Mouse (Mus musculus) embryonic facial prominence, embryonic 10.5 days (tissue): ENCODE results near the gene Nrxn1. TPM values are rescaled to one million over a fixed set of nuclear protein-coding genes. Genes with fewer than 3 reads are reported as not detected.

Source experiments
- DNase-seq: peaks from one replicate; pipeline ENCODE4 v3.0.0-alpha.2; 2017; ENCODE audit warnings: low spot score
- H3K27ac ChIP-seq: fragments of 300-500 bp; sonication (generic); replicated peaks from 2 replicates; pipeline ENCODE4 v1.5.1; 2016; ENCODE audit warnings: mild to moderate bottlenecking
- H3K27me3 ChIP-seq: fragments of 300-500 bp; sonication (generic); replicated peaks from 2 replicates; pipeline ENCODE4 v1.6.1; 2016; ENCODE audit warnings: low read depth, mild to moderate bottlenecking; ENCODE audit not compliant: poor library complexity, severe bottlenecking
- H3K36me3 ChIP-seq: fragments of 300-500 bp; sonication (generic); replicated peaks from 2 replicates; pipeline ENCODE4 v1.6.1; 2016; ENCODE audit warnings: mild to moderate bottlenecking, moderate library complexity
- H3K4me1 ChIP-seq: fragments of 300-500 bp; sonication (generic); 2 replicates; pipeline ENCODE4 v1.6.1; 2016
- H3K4me3 ChIP-seq: fragments of 300-500 bp; sonication (generic); 2 replicates; pipeline ENCODE4 v1.5.1; 2016; ENCODE audit warnings: mild to moderate bottlenecking, moderate library complexity
- H3K9me3 ChIP-seq: fragments of 300-500 bp; sonication (generic); 2 replicates; pipeline ENCODE4 v1.6.1; 2016; ENCODE audit warnings: mild to moderate bottlenecking
- WGBS: fragments of 180-500 bp; shearing (Covaris S2); methylation state at CpG from one replicate; pipeline ENCODE4 v1.1.7; 2016; 5-methylcytosine and 5-hydroxymethylcytosine counted together
- polyA plus RNA-seq: library from polyadenylated mRNA; unstranded; fragments of >200 nt; fragmentation: Nextera tagmentation; extraction: Ambion mirVana; gene quantifications from 2 replicates; pipeline ENCODE4 v1.2.1, GENCODE M21; 2016

Nrxn1 gene
- 4.1 and 5.4 TPM in 2 replicates for polyA plus RNA-seq

DNA sequence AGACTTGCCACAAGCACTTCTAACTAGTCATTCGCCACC lies at the start of gene Nrxn1:
TSS of gene Nrxn1 (minus strand) at position 30 of the 39 bp plus-strand sequence.
- Histone ChIP-seq H3K9me3 (peaks cover 10% of the 10 kb centered on the region), H3K36me3 (peaks cover 7% of the 10 kb centered on the region; the same call in 1 of the 2 replicates), H3K4me1 (0 out of 2 replicates have a peak, but pooled peaks cover 8% of the 10 kb centered on the region), H3K4me3 (peak within 1 kb of the TSS; percentile 48), H3K27me3 (peaks cover 11% of the 10 kb centered on the region), H3K27ac (no peak within 1 kb of the TSS)
- DNase-seq, result no peak
- WGBS, result 8% methylated on average over 1 of the region's 1 CpGs

DNA sequence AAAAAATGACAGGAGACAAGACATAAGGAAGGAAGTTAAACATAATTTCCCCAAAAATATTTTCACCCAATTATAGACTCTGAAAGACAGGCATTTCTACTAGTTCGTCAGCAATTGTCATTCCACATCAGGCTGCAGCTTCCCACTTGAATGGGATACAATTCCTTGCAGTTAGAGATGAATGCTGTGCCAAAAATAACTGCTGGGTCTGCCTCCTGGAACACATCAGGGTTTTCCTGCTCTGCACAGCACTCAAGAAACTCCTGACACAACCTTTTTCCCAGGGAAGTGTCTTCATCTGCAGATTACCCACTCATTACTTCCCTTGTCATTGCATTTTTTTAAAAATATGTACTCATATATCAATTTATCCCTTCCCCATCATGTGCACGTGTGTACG lies 44.0 kb upstream of the Nrxn1 start:
- Histone ChIP-seq H3K4me3 (no peak overlapping the region), H3K4me1 (no peaks in the 10 kb centered on the region), H3K36me3 (no peaks in the 10 kb centered on the region), H3K9me3 (no peaks in the 10 kb centered on the region), H3K27me3 (no peaks in the 10 kb centered on the region), H3K27ac (no peak overlapping the region)
- WGBS, result 81% methylated on average over 3 of the region's 3 CpGs
- no peak for DNase-seq

DNA sequence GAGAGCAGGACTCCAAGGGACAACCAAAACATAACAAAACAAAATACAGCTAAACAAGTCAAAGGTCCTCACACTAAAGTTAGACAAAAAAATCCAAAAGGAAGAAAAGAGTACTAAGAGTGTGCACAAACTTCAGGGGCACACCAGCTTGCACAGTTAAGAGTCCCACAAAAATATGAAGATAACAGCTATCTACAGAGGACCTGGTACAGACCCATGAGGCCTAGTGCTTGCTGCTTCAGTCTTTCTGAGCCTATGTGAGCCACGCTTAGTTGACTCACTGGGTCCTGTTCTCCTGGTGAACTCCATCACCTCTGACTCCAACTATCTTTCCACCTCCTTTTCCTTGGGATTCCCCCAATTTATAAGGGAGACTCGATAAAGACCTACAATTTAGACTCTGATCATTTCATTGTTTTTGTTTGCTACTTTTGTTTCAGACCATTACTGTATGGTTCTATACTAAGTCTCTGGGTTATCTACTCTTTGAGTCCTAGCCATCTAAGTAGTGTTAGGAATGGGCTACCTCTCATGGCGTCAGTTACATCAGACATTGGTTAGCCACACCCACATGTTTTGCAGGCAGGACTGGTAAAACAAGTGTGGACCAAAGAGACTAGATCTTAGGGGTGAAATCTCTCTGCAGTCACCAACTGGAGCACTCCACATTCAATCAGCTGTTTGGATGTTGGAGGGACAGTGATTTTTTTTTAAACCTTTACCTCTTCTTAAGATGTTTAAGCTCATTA lies 20.2 kb upstream of the Nrxn1 start:
- H3K27me3 ChIP-seq, result no peaks in the 10 kb centered on the region
- H3K4me3 ChIP-seq, result no peak overlapping the region
- no peaks in the 10 kb centered on the region for H3K36me3 ChIP-seq
- H3K9me3 ChIP-seq, result no peaks in the 10 kb centered on the region
- WGBS, result 83% methylated on average over 3 of the region's 3 CpGs
- DNase-seq, result no peak
- no peak overlapping the region for H3K27ac ChIP-seq
- no peaks in the 10 kb centered on the region for H3K4me1 ChIP-seq

DNA sequence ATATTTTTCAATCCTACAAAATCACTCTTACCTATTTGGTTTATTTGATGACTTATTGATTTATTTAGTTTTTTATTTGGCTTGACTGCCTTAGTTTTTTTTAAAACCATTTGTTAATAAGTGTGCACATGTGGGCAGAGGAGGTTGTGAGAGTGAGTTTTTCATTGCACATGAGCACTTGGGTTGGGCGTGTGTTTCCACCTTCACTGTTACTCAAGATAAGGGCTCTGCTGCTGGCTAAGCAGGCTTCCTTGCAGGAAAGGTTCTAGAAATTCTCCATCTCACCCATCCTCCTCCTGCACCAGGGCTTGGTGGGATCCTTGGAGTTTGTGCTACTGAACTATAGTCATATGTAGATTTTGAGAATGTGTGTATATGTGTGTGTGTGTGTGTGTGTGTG lies 19.2 kb upstream of the Nrxn1 start:
- no peaks in the 10 kb centered on the region for H3K9me3 ChIP-seq
- H3K4me3 ChIP-seq, result no peak overlapping the region
- no peak for DNase-seq
- no peaks in the 10 kb centered on the region for H3K36me3 ChIP-seq
- H3K27me3 ChIP-seq, result no peaks in the 10 kb centered on the region
- WGBS, result 85% methylated on average over 1 of the region's 1 CpGs
- H3K4me1 ChIP-seq, result no peaks in the 10 kb centered on the region
- no peak overlapping the region for H3K27ac ChIP-seq

DNA sequence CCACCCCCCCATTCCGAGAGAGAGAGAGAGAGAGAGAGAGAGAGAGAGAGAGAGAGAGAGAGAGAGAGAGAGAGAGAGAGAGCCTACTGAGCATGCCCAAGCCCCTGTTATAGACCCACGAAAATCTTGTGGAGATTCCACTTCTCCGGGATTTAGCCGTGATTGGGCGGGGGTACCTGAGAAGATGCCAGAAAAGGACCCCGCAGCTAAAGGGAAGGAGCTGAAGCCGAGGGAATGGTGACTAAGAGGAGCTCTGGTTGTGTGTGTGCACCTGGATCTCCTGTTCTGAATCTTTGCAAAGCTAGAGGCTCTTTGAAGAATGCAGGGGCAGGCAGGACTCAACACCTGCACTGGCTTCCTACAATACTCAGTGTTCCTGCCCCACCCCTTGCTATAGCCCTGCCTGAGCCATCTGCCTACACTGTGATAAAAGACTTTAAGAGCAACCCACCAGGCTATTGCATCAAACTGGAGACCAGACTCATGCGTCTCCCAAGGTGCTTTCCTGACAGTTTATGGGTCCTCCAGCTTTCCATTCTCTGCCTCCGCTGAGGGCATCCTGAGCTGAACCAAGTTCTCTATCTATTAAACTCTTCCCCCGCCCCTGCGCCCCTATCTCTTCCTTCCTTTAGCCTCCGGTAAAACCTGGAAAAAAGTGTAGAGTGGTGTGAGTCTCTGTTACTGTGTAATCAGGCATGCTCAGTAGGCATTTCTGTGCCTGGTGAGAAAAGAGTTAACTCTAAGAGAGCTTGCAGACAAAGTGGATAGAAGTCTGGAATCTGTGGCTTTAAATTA lies 407 bp upstream of the Nrxn1 start:
- no peak for DNase-seq
- 34% methylated on average over 12 of the region's 12 CpGs for WGBS
- peak overlapping the region; percentile 48 for H3K4me3 ChIP-seq
- H3K4me1 ChIP-seq, result 0 out of 2 replicates have a peak, but pooled peaks cover 8% of the 10 kb centered on the region
- H3K27ac ChIP-seq, result no peak overlapping the region
- H3K9me3 ChIP-seq, result peaks cover 6% of the 10 kb centered on the region
- H3K36me3 ChIP-seq, result 0 out of 2 replicates have a peak, but pooled peaks cover 2% of the 10 kb centered on the region
- peaks cover 7% of the 10 kb centered on the region for H3K27me3 ChIP-seq

DNA sequence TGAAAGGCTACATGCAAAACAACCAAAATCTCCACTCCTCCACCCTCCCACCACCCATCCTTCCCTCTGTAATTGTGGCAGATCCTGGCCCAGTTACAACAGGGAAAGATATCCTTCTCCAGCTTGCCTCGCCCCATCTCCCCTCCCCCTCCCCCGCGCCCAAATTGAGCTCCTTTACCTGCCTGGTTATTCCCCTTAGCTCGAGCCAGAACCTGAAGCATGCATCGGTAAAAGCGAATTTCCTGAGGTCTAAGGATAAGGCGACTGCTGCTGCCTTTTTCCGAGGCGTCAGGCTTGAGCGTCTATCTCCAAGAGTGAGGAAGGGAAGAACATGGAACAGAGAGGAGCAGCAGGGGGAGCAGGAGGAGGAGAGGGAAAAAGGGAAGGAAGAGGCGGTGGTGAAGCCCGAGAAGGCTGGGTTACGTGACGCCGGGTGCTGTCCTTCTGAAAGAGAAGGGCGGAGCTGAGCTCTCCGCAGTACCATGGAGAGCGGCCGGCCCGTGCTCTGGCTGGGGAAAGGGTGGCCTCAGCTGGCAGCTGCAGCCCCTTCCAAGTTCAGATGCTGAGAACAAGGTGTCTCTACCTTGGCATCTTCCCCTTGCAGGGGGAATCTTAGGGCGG lies 340 bp downstream of the Nrxn1 start:
- peaks cover 14% of the 10 kb centered on the region for H3K27me3 ChIP-seq
- 0 out of 2 replicates have a peak, but pooled peaks cover 8% of the 10 kb centered on the region for H3K4me1 ChIP-seq
- peak; percentile 87 for DNase-seq
- no peak overlapping the region for H3K27ac ChIP-seq
- 1% methylated on average over 21 of the region's 21 CpGs for WGBS
- H3K4me3 ChIP-seq, result peak overlapping the region; percentile 48
- peaks cover 14% of the 10 kb centered on the region for H3K9me3 ChIP-seq
- peaks cover 10% of the 10 kb centered on the region; the same call in 1 of the 2 replicates for H3K36me3 ChIP-seq

DNA sequence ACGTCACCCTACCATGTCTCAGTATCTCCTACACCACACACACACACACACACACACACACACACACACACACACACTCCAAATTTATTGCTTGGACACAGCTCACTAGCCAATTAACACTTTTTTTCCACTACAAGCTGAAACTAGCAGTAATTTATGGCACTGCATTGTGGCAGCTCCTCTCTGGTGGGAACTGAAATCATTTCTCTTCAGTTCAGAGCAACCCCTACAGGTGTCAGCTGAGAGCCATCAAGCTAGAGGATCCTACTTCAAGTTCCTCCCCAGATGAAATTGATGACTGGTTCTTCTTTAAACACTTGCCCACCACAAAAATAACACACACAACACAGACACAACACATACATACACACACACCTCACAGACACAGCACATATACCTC lies 2.2 kb downstream of the Nrxn1 start:
- Histone ChIP-seq H3K27ac (no peak overlapping the region), H3K4me3 (no peak overlapping the region), H3K36me3 (peaks cover 10% of the 10 kb centered on the region; the same call in 1 of the 2 replicates), H3K27me3 (peaks cover 14% of the 10 kb centered on the region), H3K9me3 (peaks cover 14% of the 10 kb centered on the region), H3K4me1 (0 out of 2 replicates have a peak, but pooled peaks cover 8% of the 10 kb centered on the region)
- DNase-seq, result no peak
- 95% methylated on average over 1 of the region's 1 CpGs for WGBS

DNA sequence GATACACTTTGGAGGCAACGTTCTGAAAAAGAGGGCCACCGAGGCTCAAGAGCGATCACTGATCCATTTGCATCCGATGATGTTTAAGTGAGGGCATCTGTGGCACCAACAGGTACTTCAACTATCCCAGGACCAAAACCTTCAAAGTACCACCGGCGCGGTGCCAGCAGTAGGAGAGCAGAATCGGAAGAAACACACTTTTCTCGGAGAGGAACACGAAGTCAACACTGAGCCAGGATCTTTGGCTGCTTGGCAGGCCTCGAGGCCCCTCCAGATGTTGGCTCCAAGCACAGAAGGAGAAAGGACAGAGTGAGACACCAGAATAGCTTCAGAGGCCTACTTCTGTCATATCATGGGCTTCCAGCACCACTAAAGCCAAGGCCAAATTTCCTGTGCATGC lies 3.9 kb downstream of the Nrxn1 start:
- H3K36me3 ChIP-seq, result peaks cover 10% of the 10 kb centered on the region; the same call in 1 of the 2 replicates
- peaks cover 14% of the 10 kb centered on the region for H3K9me3 ChIP-seq
- no peak for DNase-seq
- H3K27me3 ChIP-seq, result peaks cover 14% of the 10 kb centered on the region
- 0 out of 2 replicates have a peak, but pooled peaks cover 8% of the 10 kb centered on the region for H3K4me1 ChIP-seq
- no peak overlapping the region for H3K27ac ChIP-seq
- H3K4me3 ChIP-seq, result no peak overlapping the region
- whole genome bisulfite sequencing, result 89% methylated on average over 11 of the region's 11 CpGs

DNA sequence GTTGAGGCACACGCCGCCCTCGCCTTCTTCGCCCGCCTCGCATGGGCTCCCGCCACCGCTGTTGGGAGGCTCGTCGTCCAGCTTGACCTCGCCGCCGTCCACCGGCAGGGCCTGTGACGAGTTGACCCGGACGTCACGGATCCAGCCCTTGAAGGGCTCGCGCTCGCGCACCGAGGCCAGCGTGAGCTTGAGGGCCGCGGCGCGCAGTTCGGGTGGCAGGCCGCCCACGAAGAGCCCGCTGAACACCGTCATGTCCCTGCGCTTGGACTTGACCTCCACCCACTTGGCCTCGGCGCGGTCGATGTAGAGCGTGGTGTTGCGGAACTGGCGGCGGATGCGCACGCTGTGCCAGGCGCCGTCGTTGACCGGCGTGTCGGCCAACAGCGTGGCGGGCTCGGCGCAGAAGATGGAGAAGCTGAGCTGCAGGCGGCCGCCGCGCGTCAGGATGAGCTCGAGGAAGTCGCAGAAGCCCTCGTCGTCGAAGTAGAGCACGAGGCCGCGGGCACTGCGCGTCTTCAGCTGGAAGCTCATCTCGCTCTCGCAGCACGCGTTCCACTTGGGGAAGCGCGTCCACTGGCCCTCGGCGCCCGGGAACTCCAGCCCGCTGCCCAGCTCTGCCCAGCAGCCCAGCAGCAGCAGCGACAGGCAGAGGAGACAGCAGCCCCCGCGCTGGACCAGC lies 4.7 kb downstream of the Nrxn1 start:
- no peak overlapping the region for H3K27ac ChIP-seq
- 76% methylated on average over 82 of the region's 82 CpGs for WGBS
- 0 out of 2 replicates have a peak, but pooled peaks cover 7% of the 10 kb centered on the region for H3K4me1 ChIP-seq
- no peak overlapping the region for H3K4me3 ChIP-seq
- peaks cover 10% of the 10 kb centered on the region; the same call in 1 of the 2 replicates for H3K36me3 ChIP-seq
- no peak for DNase-seq
- H3K9me3 ChIP-seq, result peaks cover 14% of the 10 kb centered on the region
- H3K27me3 ChIP-seq, result peaks cover 14% of the 10 kb centered on the region

DNA sequence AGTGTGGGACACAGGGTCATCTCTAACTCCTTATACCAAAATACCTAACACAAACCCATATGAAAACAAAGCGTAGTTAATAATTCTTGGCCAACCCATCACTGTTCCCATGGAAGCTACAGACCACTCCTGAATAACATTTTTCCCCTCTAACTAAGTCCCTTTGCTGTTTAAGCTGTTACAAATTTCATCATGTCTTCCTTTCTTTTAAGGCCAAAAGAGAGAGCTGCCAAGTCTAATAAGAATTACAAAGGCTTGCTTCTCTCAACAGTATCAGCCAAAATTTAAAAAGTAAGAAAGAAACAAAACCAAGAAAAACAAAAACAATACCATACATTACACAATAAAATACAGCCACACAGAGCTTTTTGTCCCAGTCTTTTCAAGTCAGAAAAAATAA lies 6.5 kb downstream of the Nrxn1 start:
- Histone ChIP-seq H3K9me3 (peaks cover 14% of the 10 kb centered on the region), H3K27me3 (peaks cover 14% of the 10 kb centered on the region), H3K36me3 (peaks cover 10% of the 10 kb centered on the region; the same call in 1 of the 2 replicates), H3K4me3 (no peak overlapping the region), H3K27ac (no peak overlapping the region), H3K4me1 (no peaks in the 10 kb centered on the region)
- 93% methylated on average over 1 of the region's 1 CpGs for WGBS
- no peak for DNase-seq

DNA sequence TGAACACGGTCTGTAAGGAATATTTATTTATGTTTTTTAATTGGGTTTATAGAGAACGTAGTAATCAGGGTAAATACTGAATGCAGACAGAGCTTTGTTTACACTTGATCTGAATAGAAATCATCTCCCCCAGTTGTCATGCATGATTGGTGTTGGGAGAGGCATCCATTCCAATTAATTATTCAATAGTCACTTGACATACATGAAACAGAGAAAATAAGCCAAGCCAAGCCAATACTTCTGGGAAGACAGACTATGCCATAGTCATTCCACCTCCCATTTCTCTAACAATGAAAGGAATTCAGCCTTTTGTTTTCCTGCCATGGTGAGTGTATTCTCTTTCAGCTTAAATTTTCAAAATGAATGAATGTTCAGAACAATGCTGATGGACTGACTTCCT lies 7.5 kb downstream of the Nrxn1 start:
- H3K4me3 ChIP-seq, result no peak overlapping the region
- WGBS, result 86% methylated on average over 2 of the region's 2 CpGs
- H3K27ac ChIP-seq, result no peak overlapping the region
- H3K27me3 ChIP-seq, result peaks cover 14% of the 10 kb centered on the region
- H3K36me3 ChIP-seq, result peaks cover 10% of the 10 kb centered on the region; the same call in 1 of the 2 replicates
- DNase-seq, result no peak
- peaks cover 14% of the 10 kb centered on the region for H3K9me3 ChIP-seq
- H3K4me1 ChIP-seq, result no peaks in the 10 kb centered on the region

DNA sequence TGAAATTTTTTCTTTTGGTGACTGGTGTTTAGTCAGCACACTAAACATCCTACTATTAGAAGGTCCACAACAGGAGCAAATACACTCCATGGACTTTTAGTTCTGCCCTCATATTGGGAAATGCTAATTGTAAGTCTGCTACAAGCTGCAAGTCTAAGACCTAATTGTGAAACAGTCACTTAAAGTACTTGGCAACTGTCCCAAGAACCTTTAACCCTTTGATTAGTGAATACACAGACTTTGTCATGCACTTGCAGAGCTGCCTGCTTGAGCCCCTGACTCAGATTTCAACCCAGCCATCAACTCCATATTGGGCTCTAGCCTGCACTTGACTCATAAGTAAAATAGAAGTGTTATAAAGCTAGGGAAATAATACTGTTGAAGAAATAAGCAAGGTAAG lies 13.8 kb downstream of the Nrxn1 start:
- no peak overlapping the region for H3K27ac ChIP-seq

More for the DNA sequence above, 13.8 kb downstream of the Nrxn1 start:
- Histone ChIP-seq H3K27me3 (no peaks in the 10 kb centered on the region), H3K4me3 (no peak overlapping the region), H3K9me3 (no peaks in the 10 kb centered on the region), H3K4me1 (no peaks in the 10 kb centered on the region), H3K36me3 (no peaks in the 10 kb centered on the region)
- no peak for DNase-seq
